Mouse (Mus musculus) regulatory T cell (primary cell): ENCODE results near the gene 4931406P16Rik.
"Not testable (repeated sequence)": the region's sequence is repeated elsewhere in the genome, so short reads cannot be mapped to it uniquely, and the experiment has no call there.

ENCODE experiments used
- in situ Hi-C: fragments of 300-600 bp; cut with MboI, MseI; formaldehyde crosslinking; loops from one replicate; pipeline ENCODE4 v1.15.1; 2025; ENCODE audit warnings: high pct_unique_total_duplicates

4931406P16Rik gene

DNA sequence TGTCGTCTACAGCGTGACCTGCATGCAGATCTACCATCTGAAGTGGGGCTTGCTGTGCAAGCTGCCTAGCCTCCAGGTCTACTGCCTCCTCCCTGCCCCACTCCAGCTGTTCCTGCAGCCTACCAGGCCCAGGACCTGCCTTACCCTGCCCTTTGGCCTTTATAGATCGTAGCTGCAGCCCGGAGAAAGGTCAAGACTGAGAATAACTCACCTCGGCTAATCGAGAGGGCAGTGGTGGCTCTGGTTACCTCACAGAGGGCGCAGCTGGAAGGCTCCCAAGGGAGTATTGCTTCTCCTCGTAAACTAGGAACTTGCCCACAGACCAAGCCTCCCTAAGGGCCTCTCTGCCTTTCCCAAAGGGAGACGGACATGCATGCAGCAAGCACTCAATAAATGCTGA is 97.9 kb downstream of the 4931406P16Rik start:
- in situ Hi-C loops = no loop called here

DNA sequence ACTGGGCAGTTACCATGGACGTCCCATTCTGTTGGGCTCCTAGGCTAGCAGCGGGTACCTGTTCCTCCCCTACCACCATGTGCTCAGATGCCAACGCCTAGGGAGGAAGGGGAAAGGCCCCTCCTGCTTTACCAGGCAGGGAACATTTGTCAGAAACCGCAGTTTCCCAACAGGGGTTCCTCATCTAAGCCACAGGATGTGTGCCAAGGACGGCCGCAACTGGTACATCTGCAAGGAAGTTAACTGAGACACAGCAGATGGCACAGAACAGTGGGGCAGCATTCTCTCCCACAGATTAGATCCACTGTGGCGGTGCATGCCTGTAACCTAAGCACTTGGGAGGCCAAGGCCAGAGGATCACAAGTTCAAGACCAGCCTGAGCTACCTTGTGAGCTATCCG is 98.7 kb downstream of the 4931406P16Rik start:
- in situ Hi-C loops = no loop called here

DNA sequence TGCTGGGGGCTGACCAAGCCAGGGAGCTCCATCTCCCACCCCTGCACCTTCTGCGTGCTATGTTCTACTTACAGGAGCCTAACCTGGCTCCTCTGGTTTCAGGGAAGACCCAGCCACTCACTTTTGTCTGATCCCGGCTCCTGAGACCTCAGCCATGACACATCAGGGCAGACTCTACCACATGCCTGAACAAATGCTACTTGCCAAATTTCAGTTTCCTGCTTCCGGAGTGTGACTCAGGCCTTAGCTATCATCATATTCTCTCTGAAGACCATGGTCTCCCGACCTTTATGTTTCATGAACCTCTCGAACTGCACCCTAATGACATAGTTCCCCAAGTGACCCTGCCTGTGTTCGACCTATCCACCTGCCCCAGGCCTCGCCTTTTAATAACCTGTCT is 100.1 kb downstream of the 4931406P16Rik start:
- in situ Hi-C loops = no loop called here

DNA sequence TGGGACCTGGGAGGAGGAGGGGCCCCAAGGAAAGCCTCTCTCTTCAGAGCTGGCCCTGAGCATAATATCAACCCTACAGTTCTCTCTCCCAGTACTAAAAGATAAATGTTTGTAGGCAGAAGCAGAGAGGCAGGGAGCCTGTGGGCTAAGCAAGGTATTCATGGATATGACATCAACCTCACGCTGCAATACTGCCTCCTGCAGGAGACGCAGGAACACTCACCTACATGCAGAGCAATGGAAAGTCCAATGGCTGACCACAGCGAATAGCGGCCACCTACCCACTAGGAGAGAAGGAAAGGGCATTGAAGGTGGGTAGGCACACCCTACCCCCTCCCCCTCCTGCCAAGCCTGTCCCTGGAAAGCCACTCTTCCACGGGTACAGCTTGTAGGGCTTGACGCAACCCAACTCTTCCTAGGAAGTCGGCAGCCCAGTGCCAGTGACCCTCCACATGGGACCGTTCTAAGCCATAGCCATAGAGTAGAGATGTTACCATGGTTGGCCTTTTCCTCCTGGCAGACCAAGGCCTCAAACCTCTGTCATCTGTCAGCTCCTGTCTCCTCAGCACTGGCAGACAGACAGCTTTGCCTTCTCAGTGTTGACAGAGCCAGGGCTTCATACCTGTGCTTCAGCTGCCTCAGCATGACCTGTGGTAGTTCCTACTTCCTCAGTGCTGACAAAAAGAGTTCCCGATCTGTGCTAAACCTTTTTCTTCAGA is 105.2 kb downstream of the 4931406P16Rik start:
- in situ Hi-C loops = no loop called here

DNA sequence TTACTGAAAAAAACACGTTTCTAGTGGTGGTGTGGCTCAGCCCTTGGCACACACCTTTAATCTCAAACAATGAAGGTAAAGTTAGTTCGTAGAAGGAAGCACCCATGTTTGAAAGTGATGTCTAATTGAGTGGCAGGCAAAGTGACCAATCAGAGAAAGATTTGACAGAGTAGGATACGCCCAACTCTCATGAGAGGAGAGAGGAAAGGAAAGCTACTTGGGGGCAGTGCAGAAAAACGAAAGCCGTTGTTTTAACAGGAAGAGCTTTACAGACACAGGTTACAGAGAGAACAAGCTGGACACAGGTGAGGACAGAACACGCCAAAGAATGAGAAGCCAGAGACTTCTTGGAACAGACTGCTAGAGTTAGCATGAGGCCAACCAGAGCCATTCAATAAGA is 107.0 kb downstream of the 4931406P16Rik start:
- in situ Hi-C loops = no loop called here

DNA sequence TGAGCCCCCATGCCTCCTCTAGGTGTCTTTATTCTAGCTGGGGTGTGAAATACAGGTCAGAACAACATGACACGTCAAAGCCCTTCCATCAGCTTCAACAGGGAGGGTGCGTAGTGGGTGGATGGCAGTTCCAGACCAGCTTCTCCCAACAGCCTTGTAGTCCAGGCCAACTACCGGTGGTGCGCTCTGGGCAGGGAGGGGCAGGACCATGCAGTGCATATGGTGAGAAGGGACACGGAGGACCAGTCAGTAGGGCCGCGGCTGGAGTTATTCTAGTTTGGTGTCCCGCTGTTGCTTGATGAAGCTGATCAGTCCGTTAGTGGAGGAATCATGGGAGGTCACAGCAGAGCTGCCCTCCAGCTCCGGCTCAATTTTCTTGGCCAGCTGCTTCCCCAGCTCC is 111.2 kb downstream of the 4931406P16Rik start:
- in situ Hi-C loops = not testable (repeated sequence)

DNA sequence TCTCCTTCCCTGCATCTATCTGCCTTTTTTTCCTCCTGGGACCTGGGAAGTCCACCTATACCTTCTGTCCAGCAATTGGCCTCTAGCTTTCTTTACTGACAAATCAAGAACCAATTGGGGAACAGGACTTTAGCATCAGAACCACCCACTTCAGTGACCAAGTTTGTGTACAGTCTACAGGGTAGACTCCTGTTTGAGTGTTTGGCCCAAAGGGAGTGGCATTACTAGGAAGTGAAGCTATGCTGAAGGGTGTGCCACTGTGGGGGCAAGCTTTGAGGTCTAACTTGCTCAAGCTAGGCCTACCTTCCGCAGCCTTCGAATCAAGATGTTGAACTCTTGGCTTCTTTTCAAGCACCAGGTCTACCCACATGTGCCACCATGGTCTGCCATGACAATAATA is 112.5 kb downstream of the 4931406P16Rik start:
- in situ Hi-C loops = no loop called here

DNA sequence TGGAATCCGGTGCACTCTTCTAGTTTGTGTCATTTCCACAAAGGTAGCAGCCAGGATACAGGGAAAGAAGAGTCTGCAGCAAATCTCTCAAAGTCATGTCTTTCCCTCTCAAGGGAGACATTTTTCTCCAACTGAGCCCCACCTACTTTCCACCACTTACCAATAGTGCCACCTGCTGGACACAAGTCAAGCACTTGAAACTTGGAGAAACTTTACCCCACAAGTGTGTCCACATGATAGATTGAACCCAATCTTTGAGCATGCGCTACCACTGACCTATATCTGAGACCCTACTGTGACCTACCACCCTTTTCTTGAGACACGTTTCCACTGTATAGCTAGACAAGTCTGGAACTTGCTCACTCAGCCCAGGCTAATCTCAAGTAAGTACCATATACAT is 115.0 kb downstream of the 4931406P16Rik start:
- in situ Hi-C loops = no loop called here

DNA sequence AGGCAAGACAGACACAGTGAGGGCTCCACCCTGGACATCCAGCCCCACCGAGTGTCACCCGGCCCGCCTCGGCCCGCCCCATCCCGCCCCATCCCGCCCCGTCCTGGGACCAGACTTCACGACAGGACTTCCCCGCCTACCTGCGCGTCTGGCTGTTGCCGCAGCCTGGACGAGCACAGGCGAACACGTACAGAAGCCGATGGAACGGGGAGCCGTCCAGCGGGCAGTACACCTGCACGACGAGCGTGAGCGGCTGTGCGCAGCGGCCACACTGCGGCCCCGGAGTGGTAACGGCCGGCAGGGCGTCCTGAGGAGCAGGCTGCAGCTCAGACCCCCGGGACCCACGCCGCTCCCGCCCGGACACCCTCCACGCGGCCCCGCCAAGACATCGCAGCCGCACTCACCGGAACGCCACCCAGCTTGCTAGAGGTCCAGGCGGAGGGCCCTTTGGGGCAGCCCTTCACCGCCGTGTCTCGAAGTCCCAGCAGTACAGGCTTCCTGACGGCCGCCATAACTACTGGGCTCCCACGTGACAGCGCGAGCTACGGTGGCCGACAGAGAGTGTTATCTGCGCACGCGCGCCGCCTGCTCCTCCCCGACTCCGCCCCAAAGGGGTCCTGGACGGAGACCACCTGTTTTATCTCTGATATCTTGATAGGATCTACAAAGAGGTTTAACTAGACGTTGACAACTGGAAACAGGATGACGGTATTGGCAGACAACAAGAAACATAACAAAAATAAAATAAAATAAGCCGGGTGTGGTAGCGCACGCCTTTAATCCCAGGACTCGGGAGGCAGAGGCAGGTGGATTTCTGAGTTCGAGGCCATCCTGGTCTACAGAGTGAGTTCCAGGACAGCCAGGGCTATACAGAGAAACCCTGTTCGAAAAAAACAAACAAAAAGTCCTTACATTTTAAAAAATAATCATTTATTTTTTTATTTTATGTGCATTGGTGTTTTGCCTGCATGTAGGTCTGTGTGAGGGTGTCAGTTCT is 116.9 kb downstream of the 4931406P16Rik start, which contains the start of gene Pdcd2l:
Gene Pdcd2l, minus strand, starts transcription at position 530 of the 997 bp plus-strand sequence.
- in situ Hi-C loops = no loop called here

DNA sequence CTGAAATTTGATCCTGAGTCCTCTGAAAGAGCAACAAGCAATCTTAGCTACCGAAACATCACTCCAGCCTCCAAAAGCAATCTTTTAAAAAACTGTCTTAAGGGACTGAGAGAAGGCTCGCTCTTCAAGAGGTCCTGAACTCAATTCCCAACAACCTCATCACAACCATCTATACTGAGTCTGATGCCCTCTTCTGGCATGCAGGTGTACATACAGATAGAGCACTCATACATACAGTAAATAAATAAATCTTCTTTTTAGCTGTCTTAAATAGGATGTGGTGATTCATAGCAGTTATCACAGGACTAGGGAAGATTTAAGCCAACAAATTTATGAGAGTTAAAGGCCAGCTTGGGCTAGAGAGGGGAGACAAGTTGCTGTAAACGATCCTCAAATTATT is 117.7 kb downstream of the 4931406P16Rik start:
- in situ Hi-C loops = no loop called here

DNA sequence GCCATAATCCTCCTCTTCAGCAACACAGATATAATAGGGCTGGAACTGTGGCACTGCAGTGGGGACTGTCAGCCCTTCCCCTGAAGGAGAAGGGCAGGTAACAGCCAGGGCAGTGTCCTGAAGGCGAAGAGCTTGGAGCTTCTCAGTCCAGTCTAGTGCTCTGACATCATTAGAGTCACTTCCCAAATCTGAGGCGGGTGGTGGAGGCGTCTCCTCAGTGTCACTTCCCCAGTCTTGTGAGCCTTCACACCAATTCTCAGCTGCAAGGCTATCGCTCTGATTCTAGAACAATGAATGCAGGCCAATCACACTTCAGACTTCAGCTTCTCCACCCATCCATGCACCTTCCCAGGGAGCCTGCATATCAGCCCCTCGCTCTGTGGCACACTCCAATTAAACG is 120.5 kb downstream of the 4931406P16Rik start:
- in situ Hi-C loops = no loop called here

DNA sequence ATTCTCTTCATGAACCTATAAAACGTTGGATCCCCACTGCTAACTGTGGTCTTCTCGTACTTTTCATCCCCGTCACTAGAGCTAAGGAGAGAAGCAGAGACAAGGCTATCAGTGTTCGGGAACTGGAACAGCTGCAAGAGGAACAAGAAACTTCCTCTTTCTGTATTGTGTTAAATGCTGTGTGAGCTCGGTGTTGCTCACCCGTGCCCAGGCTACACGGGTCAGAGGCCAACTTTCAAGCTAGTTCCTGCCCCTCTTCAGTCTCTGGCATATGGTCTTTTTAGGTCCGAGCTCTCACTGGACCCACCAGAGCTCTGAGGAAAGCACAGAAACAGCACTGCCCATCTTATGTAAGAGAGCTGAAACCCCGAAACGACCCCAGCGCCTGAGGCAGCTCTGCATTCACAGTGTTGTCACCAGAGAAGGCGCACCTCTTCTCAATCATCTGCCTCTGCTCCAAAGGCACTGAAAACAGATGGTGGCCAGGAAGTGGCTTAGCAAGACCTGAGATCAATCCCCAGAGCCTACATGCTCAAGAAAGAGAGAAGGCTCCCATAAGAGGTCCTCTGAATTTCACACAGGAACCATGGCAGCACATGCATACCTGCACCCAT is 123.9 kb downstream of the 4931406P16Rik start:
- in situ Hi-C loops = no loop called here
